Mouse (Mus musculus) brown adipose tissue, adult 24 weeks (tissue): Measurements from ENCODE around the gene Gm14698. TPM values are rescaled to one million over a fixed set of nuclear protein-coding genes. Genes with fewer than 3 reads are reported as not detected.
"Not testable (repeated sequence)": the region's sequence is repeated elsewhere in the genome, so short reads cannot be mapped to it uniquely, and the experiment has no call there.

Experiments
- H3K27ac ChIP-seq: fragments of 200-500 bp; replicated peaks from 2 replicates; pipeline ENCODE4 v1.5.1; 2012; ENCODE audit warnings: low read depth, mild to moderate bottlenecking, low read length
- H3K4me1 ChIP-seq: fragments of 200-500 bp; 2 replicates; pipeline ENCODE4 v1.6.1; 2012; ENCODE audit warnings: low read length, mixed read lengths; ENCODE audit not compliant: control insufficient read depth, insufficient read depth, insufficient read length
- H3K4me3 ChIP-seq: fragments of 200-500 bp; 2 replicates; pipeline ENCODE4 v1.5.1; 2012; ENCODE audit warnings: low read depth, mild to moderate bottlenecking, low read length, moderate library complexity; ENCODE audit not compliant: insufficient read depth
- polyA plus RNA-seq: library from polyadenylated mRNA; stranded (reverse); fragments of >200 nt; gene quantifications from 2 replicates; pipeline ENCODE4 v1.2.4, GENCODE M21; 2012; ENCODE audit not compliant: missing spikeins, insufficient read depth, insufficient read length

Gene Gm14698
- 4.6 and 12.3 TPM in 2 replicates for polyA plus RNA-seq

DNA sequence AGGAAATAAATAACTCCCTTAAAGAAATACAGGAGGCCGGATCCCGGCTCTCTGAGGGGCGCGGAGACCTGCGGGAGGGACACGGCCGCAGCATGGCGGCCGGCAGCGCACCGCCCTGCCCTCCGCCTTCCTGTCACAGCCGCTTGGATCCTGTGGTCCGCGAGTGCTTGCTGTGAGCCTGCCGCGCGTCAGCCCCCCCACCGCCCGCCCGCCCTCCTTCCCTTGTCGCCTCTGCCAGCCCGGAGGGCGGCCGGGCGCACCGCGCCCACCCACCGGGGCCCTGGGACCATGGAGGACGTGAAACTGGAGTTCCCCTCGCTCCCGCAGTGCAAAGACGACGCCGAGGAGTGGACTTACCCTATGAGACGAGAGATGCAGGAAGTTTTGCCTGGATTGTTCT lies at the start of gene Gm14698:
Gene Gm14698, plus strand, starts transcription at position 35 of the 400 bp plus-strand sequence.
- not testable (repeated sequence) for H3K4me1 ChIP-seq, H3K4me3 ChIP-seq, H3K27ac ChIP-seq

DNA sequence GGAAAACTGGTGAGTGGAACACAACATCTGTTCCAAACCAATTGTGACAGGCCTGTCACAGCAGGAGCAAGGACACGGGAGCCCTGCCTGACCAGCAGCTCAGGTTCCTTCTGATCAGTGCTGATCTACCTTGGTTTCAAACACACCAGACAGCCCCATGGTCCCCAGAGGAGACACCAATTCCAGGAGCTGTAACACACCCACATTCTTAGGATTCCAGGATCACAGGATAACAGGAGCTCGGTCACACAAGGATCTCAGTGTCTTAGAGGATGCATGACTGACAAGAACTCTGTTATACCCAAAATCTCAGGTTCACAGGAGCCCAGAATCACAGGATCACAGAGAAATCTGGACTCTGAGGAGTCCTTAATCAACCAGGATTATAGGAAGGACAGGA lies 444 bp upstream of the Gm14698 start:
- not testable (repeated sequence) for H3K4me1 ChIP-seq, H3K4me3 ChIP-seq, H3K27ac ChIP-seq

DNA sequence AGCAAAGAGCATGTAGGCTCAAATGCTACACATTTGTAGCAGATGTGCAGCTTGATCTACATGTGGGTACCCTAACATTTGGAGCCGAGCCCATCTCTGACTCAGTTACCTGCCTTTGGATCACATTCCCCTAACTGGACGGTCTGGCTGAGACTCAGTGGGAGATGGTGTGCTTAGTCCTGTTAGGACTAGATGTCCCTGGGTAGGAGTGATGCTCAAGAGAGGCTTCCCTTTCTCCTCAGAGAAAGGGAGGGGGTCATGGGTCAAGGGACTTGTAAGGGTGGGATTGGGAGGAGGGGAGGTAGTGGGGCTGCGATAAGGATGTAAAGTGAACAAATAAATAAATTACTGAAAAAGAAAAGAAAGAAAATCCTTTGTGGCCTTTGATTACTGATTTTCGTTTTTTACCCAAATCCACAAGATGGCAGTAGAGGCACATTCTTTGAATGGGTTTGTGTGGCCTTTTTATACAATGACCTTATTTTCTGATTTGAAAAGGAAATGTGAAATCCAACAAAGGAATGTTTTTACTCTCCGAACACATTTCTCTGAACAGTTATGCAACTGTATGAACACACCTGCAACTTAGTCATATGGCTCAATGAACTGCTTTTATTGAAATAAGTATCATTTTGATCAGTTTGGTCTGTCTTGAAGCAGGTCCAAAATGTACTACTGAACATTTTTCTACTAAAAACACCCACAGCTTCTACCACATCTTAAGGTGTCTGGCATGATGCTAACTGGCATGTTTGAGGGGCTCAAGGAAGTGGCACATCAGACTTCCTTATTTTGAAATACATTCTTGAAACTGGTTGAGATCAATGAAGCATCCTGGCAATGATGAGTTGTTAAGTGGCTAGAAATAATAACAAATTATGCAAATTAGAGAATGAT lies 18.9 kb downstream of the Gm14698 start:
- no peak overlapping the region for H3K4me3 ChIP-seq

DNA sequence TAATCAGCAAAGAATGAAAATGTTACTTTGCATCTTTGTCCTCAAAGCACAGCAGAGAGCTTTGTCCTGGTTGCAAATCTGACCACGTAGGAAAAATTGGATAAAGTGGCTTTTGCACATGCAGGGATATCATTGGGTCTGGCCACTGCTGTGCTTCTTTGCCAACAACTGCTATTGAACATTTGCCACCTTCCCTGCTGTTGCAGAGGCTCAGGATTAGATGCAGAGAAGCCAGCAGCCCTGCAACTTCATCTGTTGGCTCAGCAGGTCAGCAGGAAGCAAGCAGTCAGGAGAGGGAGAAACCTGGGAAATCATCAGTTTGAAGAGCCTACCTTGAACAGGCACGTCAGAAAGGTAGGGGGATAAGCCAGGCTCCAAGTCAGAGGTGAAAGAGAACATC lies 44.3 kb downstream of the Gm14698 start:
- Histone ChIP-seq H3K4me1 (no peaks in the 10 kb centered on the region), H3K4me3 (no peak overlapping the region), H3K27ac (no peak overlapping the region)

More for the DNA sequence above, 18.9 kb downstream of the Gm14698 start:
- no peaks in the 10 kb centered on the region for H3K4me1 ChIP-seq
- H3K27ac ChIP-seq: no peak overlapping the region

Other genes with a start within 250 kb of the Gm14698 start
- gene Fmr1, start 142.6 kb upstream of the Gm14698 start, polyA plus RNA-seq: 23.5 and 24.4 TPM in 2 replicates
- 2.1 and 2.8 TPM in 2 replicates for gene Fmr1nb, start 59.3 kb upstream of the Gm14698 start, polyA plus RNA-seq
- gene Gm6812, start 72.0 kb downstream of the Gm14698 start, polyA plus RNA-seq: not detected in 2 replicates